Mouse (Mus musculus) embryo, embryonic 11 days (tissue): Measurements from ENCODE around the gene Gm14296.
"Not testable (repeated sequence)": the region's sequence is repeated elsewhere in the genome, so short reads cannot be mapped to it uniquely, and the experiment has no call there.

Experiments used
- DNase-seq: peaks from one replicate; pipeline ENCODE4 v3.0.0-alpha.2; 2015

The Gm14296 gene

DNA sequence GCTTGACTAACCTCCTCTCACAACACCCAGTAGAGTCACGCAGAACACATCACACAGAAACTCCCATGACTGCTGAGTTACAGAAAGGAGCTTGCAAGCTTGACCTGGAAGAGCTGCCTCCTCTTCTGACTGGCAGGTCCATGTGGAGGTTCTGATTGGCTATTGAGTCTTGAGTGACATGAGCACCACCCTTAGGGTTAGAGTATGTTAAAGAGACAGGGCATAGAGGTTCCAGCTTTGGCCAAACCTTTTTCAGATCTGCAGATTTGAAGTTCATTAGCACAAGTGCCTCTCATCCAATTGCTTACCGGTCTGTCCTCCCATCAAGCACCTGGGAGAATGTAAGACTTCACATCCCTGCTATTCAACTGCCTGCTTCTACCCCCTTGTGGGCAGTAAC is at the start of gene Gm14296:
TSS of gene Gm14296 (minus strand) at position 101 of the 400 bp plus-strand sequence.
- DNase-seq = not testable (repeated sequence)

DNA sequence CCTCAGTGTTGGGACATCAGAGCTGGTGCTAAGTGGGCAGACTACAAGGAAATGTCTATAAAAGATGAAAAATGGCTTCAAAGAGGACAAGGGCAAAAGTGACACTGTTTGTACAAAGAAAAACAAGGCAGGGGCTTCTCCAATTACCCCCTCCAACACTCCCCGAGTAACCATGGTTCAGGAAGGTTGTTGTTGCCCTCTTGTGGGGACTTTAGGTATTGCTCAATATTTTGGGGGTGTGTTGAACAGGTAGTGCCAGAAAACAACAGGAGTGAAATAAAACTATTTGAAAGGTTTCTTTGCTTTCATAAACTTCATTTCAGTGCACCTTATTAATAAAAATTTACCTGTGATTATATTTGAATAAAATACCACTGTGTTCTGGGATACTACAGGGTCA is 22.1 kb downstream of the Gm14296 start:
- not testable (repeated sequence) for DNase-seq
